Mouse (Mus musculus) midbrain, embryonic 10.5 days (tissue): Measurements from ENCODE around the gene Trpm8. TPM values are rescaled to one million over a fixed set of nuclear protein-coding genes. Genes with fewer than 3 reads are reported as not detected.
A peak's percentile ranks its signal among the peaks of the same experiment; 100 is the strongest.

Source experiments
- DNase-seq: peaks from one replicate; pipeline ENCODE4 v3.0.0-alpha.2; 2017; ENCODE audit warnings: low spot score
- H3K27ac ChIP-seq: fragments of 300-500 bp; sonication (generic); replicated peaks from 2 replicates; pipeline ENCODE4 v1.5.1; 2016; ENCODE audit warnings: mild to moderate bottlenecking
- H3K27me3 ChIP-seq: fragments of 300-500 bp; sonication (generic); 2 replicates; pipeline ENCODE4 v1.6.1; 2016; ENCODE audit warnings: low read depth, mild to moderate bottlenecking; ENCODE audit not compliant: poor library complexity, severe bottlenecking
- H3K36me3 ChIP-seq: fragments of 300-500 bp; sonication (generic); 2 replicates; pipeline ENCODE4 v1.6.1; 2016; ENCODE audit warnings: mild to moderate bottlenecking, moderate library complexity
- H3K4me1 ChIP-seq: fragments of 300-500 bp; sonication (generic); 2 replicates; pipeline ENCODE4 v1.6.1; 2016
- H3K4me3 ChIP-seq: fragments of 300-500 bp; sonication (generic); 2 replicates; pipeline ENCODE4 v1.5.1; 2016; ENCODE audit warnings: mild to moderate bottlenecking, moderate library complexity
- H3K9me3 ChIP-seq: fragments of 300-500 bp; sonication (generic); replicated peaks from 2 replicates; pipeline ENCODE4 v1.6.1; 2016; ENCODE audit warnings: mild to moderate bottlenecking
- WGBS: fragments of 180-500 bp; shearing (Covaris S2); methylation state at CpG from one replicate; pipeline ENCODE4 v1.1.7; 2016; 5-methylcytosine and 5-hydroxymethylcytosine counted together
- polyA plus RNA-seq: library from polyadenylated mRNA; unstranded; fragments of >200 nt; fragmentation: Nextera tagmentation; extraction: Ambion mirVana; gene quantifications from 2 replicates; pipeline ENCODE4 v1.2.1, GENCODE M21; 2016

The Trpm8 gene
- polyA plus RNA-seq, 1 experiment from 2014 or later = not detected

- DNase-seq = no peak
- Histone ChIP-seq H3K4me1 (peaks cover 7% of the 10 kb centered on the region), H3K27me3 (no peaks in the 10 kb centered on the region), H3K9me3 (no peaks in the 10 kb centered on the region), H3K27ac (no peak overlapping the region), H3K36me3 (no peaks in the 10 kb centered on the region), H3K4me3 (no peak overlapping the region)
- WGBS = 74% methylated on average over 12 of the region's 12 CpGs
Measured at GRCm38 (mm10) chr1:88406078-88406806, 128.8 kb downstream of the Trpm8 start.

GRCm38 (mm10) chr1:88406807-88407198 lies 129.3 kb downstream of the Trpm8 start, which contains the start of gene Spp2:
Gene Spp2 (plus strand): TSS chr1:88406961.
- Histone ChIP-seq H3K36me3 (no peaks in the 10 kb centered on the region), H3K4me3 (no peak within 1 kb of the TSS), H3K27ac (no peak within 1 kb of the TSS), H3K4me1 (peaks cover 11% of the 10 kb centered on the region), H3K27me3 (no peaks in the 10 kb centered on the region), H3K9me3 (no peaks in the 10 kb centered on the region)
- no peak for DNase-seq
- 75% methylated on average over 5 of the region's 5 CpGs for WGBS

GRCm38 (mm10) chr1:88408340-88408739 lies 130.9 kb downstream of the Trpm8 start:
- WGBS = 90% methylated on average over 4 of the region's 4 CpGs
- Histone ChIP-seq H3K4me3 (no peak overlapping the region), H3K36me3 (no peaks in the 10 kb centered on the region), H3K27me3 (no peaks in the 10 kb centered on the region), H3K4me1 (peaks cover 22% of the 10 kb centered on the region), H3K27ac (no peak overlapping the region), H3K9me3 (no peaks in the 10 kb centered on the region)
- DNase-seq = no peak

GRCm38 (mm10) chr1:88412013-88412412 lies 134.6 kb downstream of the Trpm8 start:
- Histone ChIP-seq H3K27ac (peak overlapping the region; percentile 19; the same call in 1 of the 2 replicates), H3K4me3 (no peak overlapping the region), H3K9me3 (no peaks in the 10 kb centered on the region), H3K36me3 (no peaks in the 10 kb centered on the region), H3K4me1 (peaks cover 15% of the 10 kb centered on the region), H3K27me3 (no peaks in the 10 kb centered on the region)
- peak; percentile 17 for DNase-seq
- WGBS = 44% methylated on average over 5 of the region's 5 CpGs

GRCm38 (mm10) chr1:88418943-88419342 lies 141.5 kb downstream of the Trpm8 start:
- 83% methylated on average over 2 of the region's 2 CpGs for WGBS
- no peaks in the 10 kb centered on the region for H3K4me1 ChIP-seq
- H3K27ac ChIP-seq = no peak overlapping the region
- no peak overlapping the region for H3K4me3 ChIP-seq
- no peaks in the 10 kb centered on the region for H3K27me3 ChIP-seq
- H3K36me3 ChIP-seq = no peaks in the 10 kb centered on the region
- no peaks in the 10 kb centered on the region for H3K9me3 ChIP-seq
- DNase-seq = no peak

GRCm38 (mm10) chr1:88422045-88422444 lies 144.6 kb downstream of the Trpm8 start:
- no peaks in the 10 kb centered on the region for H3K27me3 ChIP-seq
- DNase-seq = no peak
- no peaks in the 10 kb centered on the region for H3K9me3 ChIP-seq
- peaks cover 3% of the 10 kb centered on the region for H3K4me1 ChIP-seq
- no peak overlapping the region for H3K27ac ChIP-seq
- H3K36me3 ChIP-seq = no peaks in the 10 kb centered on the region
- WGBS = 87% methylated on average over 10 of the region's 10 CpGs
- no peak overlapping the region for H3K4me3 ChIP-seq

GRCm38 (mm10) chr1:88422846-88423395 lies 145.5 kb downstream of the Trpm8 start:
- Histone ChIP-seq H3K4me1 (peaks cover 3% of the 10 kb centered on the region), H3K27me3 (no peaks in the 10 kb centered on the region), H3K9me3 (no peaks in the 10 kb centered on the region), H3K4me3 (no peak overlapping the region), H3K27ac (no peak overlapping the region), H3K36me3 (no peaks in the 10 kb centered on the region)
- no peak for DNase-seq
- 85% methylated on average over 7 of the region's 7 CpGs for WGBS

- Histone ChIP-seq H3K36me3 (no peaks in the 10 kb centered on the region), H3K4me1 (peaks cover 21% of the 10 kb centered on the region), H3K9me3 (no peaks in the 10 kb centered on the region), H3K27me3 (no peaks in the 10 kb centered on the region), H3K4me3 (no peak overlapping the region), H3K27ac (peak overlapping the region; percentile 68; the same call in 1 of the 2 replicates)
- DNase-seq = peak; percentile 83
- 29% methylated on average over 8 of the region's 8 CpGs for WGBS
Measured at GRCm38 (mm10) chr1:88424602-88425252, 147.3 kb downstream of the Trpm8 start.

- Histone ChIP-seq H3K27me3 (no peaks in the 10 kb centered on the region), H3K9me3 (no peaks in the 10 kb centered on the region), H3K4me3 (no peak overlapping the region), H3K36me3 (no peaks in the 10 kb centered on the region), H3K4me1 (peaks cover 23% of the 10 kb centered on the region), H3K27ac (no peak overlapping the region)
- DNase-seq = no peak
- WGBS = 84% methylated on average over 11 of the region's 11 CpGs
Measured at GRCm38 (mm10) chr1:88427987-88428741, 150.7 kb downstream of the Trpm8 start.

- Histone ChIP-seq H3K4me3 (no peak overlapping the region), H3K27ac (peak overlapping the region; percentile 9), H3K9me3 (no peaks in the 10 kb centered on the region), H3K27me3 (no peaks in the 10 kb centered on the region), H3K36me3 (no peaks in the 10 kb centered on the region), H3K4me1 (peaks cover 27% of the 10 kb centered on the region)
- WGBS = 57% methylated on average over 1 of the region's 1 CpGs
- DNase-seq = no peak
Measured at GRCm38 (mm10) chr1:88429413-88429812, 152.0 kb downstream of the Trpm8 start.

- H3K27ac ChIP-seq = no peak overlapping the region
- 89% methylated on average over 4 of the region's 4 CpGs for WGBS
- no peaks in the 10 kb centered on the region for H3K9me3 ChIP-seq
- H3K36me3 ChIP-seq = no peaks in the 10 kb centered on the region
- H3K4me1 ChIP-seq = peaks cover 24% of the 10 kb centered on the region
- H3K4me3 ChIP-seq = no peak overlapping the region
- DNase-seq = no peak
- no peaks in the 10 kb centered on the region for H3K27me3 ChIP-seq
Measured at GRCm38 (mm10) chr1:88431262-88431661, 153.8 kb downstream of the Trpm8 start.

GRCm38 (mm10) chr1:88432601-88433000 lies 155.1 kb downstream of the Trpm8 start:
- H3K4me1 ChIP-seq = peaks cover 24% of the 10 kb centered on the region
- 48% methylated on average over 3 of the region's 3 CpGs for WGBS

More at GRCm38 (mm10) chr1:88432601-88433000, 155.1 kb downstream of the Trpm8 start:
- Histone ChIP-seq H3K4me3 (no peak overlapping the region), H3K36me3 (no peaks in the 10 kb centered on the region), H3K27ac (no peak overlapping the region), H3K27me3 (no peaks in the 10 kb centered on the region), H3K9me3 (no peaks in the 10 kb centered on the region)
- no peak for DNase-seq
